Mouse (Mus musculus) heart, embryonic 11.5 days (tissue): ENCODE measurements at regions not wholly inside any gene's neighbourhood (a gene's known extent, or its start where the extent isn't known, plus 50 kb on each side); places are given as distances from the start of the nearest gene placed in this dataset.

Source experiments
- ATAC-seq: fragments of 200-750 bp; cut with Nextera tagmentation; replicated peaks from 2 replicates; pipeline ENCODE4 v1.8.0; 2017; ENCODE audit warnings: moderate library complexity; ENCODE audit not compliant: insufficient number of reproducible peaks, low FRiP score, low TSS enrichment
- H3K27ac ChIP-seq: fragments of 300-500 bp; sonication (generic); 2 replicates; pipeline ENCODE4 v1.5.1; 2014; ENCODE audit warnings: mild to moderate bottlenecking, low read depth, low read length
- H3K27me3 ChIP-seq: fragments of 300-500 bp; sonication (generic); 2 replicates; pipeline ENCODE4 v1.6.1; 2014; ENCODE audit warnings: mild to moderate bottlenecking, low read length, mixed read lengths; ENCODE audit not compliant: control insufficient read depth, insufficient read depth
- H3K36me3 ChIP-seq: fragments of 300-500 bp; sonication (generic); 2 replicates; pipeline ENCODE4 v1.6.1; 2014; ENCODE audit warnings: mild to moderate bottlenecking, low read length, moderate library complexity, mixed read lengths; ENCODE audit not compliant: control insufficient read depth, insufficient read depth
- H3K4me1 ChIP-seq: fragments of 300-500 bp; sonication (generic); 2 replicates; pipeline ENCODE4 v1.6.1; 2014; ENCODE audit warnings: low read length; ENCODE audit not compliant: control insufficient read depth, insufficient read depth
- H3K4me2 ChIP-seq: fragments of 300-500 bp; sonication (generic); 2 replicates; pipeline ENCODE4 v1.6.1; 2014; ENCODE audit warnings: mild to moderate bottlenecking, moderate library complexity
- H3K4me3 ChIP-seq: fragments of 300-500 bp; sonication (generic); 2 replicates; pipeline ENCODE4 v1.5.1; 2014; ENCODE audit warnings: low read depth, low read length
- H3K9ac ChIP-seq: fragments of 300-500 bp; sonication (generic); 2 replicates; pipeline ENCODE4 v1.6.1; 2014; ENCODE audit warnings: mild to moderate bottlenecking, low read depth, low read length, moderate library complexity
- H3K9me3 ChIP-seq: fragments of 300-500 bp; sonication (generic); replicated peaks from 2 replicates; pipeline ENCODE4 v1.6.1; 2016; ENCODE audit warnings: low read length; ENCODE audit not compliant: control insufficient read depth
- WGBS: fragments of 180-500 bp; shearing (Covaris S2); extraction: QIAGEN DNeasy Blood & Tissue Kit; methylation state at CpG from one replicate; pipeline ENCODE4 v1.1.7; 2014; ENCODE audit not compliant: insufficient replicate concordance; 5-methylcytosine and 5-hydroxymethylcytosine counted together

DNA sequence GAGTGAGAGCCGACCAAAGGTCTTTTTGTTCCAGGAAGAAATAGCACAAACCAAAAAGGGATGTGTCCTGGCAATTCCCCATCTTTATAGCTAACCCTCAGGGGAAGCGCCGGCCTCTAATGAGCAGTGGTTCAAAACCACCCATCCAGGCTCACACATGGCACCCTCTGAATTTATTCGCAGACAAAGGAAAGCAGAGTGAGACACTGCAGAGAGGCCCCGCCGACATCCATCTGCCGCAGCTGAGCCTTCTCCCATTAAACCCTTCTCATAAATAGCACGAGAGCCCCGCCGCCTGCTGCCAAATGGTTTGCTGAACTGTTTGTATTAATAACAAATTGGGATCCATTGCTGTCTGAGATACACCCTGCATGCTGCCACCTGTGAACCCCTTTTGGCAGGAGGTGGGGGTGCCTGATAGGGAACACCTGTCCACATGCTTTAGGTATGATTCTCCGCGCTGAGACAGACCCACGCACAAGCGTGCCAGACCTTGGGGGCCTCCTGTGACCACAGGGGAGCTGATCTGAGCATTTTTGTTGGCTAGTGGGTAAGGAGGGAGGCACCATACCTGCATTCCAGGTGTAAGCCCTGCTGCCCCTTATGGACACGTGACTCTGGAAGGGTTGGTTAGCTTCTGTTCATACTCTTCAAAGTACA lies 422.6 kb upstream of the Castor2 start:
- WGBS = 77% methylated on average over 15 of the region's 15 CpGs
- H3K9me3 ChIP-seq = no peaks in the 10 kb centered on the region
- H3K4me1 ChIP-seq = no peaks in the 10 kb centered on the region
- H3K9ac ChIP-seq = no peak overlapping the region
- no peaks in the 10 kb centered on the region for H3K36me3 ChIP-seq
- ATAC-seq = no peak
- no peak overlapping the region for H3K4me2 ChIP-seq
- H3K4me3 ChIP-seq = no peak overlapping the region
- no peaks in the 10 kb centered on the region for H3K27me3 ChIP-seq
- H3K27ac ChIP-seq = no peak overlapping the region

DNA sequence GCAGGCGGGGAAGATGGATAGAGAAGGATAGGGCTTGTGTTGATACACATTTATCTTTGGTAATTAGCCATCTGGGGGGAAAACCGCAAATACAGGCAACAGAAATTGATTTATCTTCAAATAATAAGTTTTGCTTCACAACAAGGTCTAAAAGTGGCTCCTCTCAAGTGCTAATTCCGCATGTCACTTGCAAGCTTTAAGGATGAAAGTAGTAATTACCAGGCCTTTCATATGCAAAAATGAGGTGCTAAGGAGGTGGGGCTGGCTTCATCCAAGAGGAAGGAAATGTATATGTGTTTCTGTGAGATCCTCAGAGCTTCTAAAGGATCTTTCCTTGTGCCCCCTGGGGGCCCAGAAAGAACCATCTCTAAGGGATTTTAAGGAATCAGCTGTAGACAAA lies 423.9 kb upstream of the Castor2 start:
- Histone ChIP-seq H3K4me3 (no peak overlapping the region), H3K4me2 (no peak overlapping the region), H3K27ac (no peak overlapping the region), H3K9me3 (no peaks in the 10 kb centered on the region), H3K9ac (no peak overlapping the region), H3K27me3 (no peaks in the 10 kb centered on the region), H3K36me3 (no peaks in the 10 kb centered on the region), H3K4me1 (0 out of 2 replicates have a peak, but pooled peaks cover 4% of the 10 kb centered on the region)
- ATAC-seq = no peak
- 60% methylated on average over 3 of the region's 3 CpGs for WGBS

GRCm38 (mm10) chr5:133666473-133666872 lies 433.0 kb upstream of the Castor2 start:
- Histone ChIP-seq H3K9me3 (no peaks in the 10 kb centered on the region), H3K4me2 (no peak overlapping the region), H3K27me3 (peaks cover 12% of the 10 kb centered on the region), H3K4me3 (no peak overlapping the region), H3K9ac (no peak overlapping the region), H3K4me1 (0 out of 2 replicates have a peak, but pooled peaks cover 2% of the 10 kb centered on the region), H3K27ac (no peak overlapping the region), H3K36me3 (no peaks in the 10 kb centered on the region)
- 30% methylated on average over 6 of the region's 6 CpGs for WGBS
- ATAC-seq = no peak

- H3K4me2 ChIP-seq = no peak overlapping the region
- H3K36me3 ChIP-seq = no peaks in the 10 kb centered on the region
- 81% methylated on average over 7 of the region's 7 CpGs for WGBS
- no peak overlapping the region for H3K4me3 ChIP-seq
- H3K27ac ChIP-seq = no peak overlapping the region
- H3K9ac ChIP-seq = no peak overlapping the region
- H3K9me3 ChIP-seq = no peaks in the 10 kb centered on the region
- H3K4me1 ChIP-seq = no peaks in the 10 kb centered on the region
- H3K27me3 ChIP-seq = peaks cover 4% of the 10 kb centered on the region; the same call in 1 of the 2 replicates
- no peak for ATAC-seq
Observed at GRCm38 (mm10) chr5:133662474-133663256, 436.8 kb upstream of the Castor2 start.

- Histone ChIP-seq H3K27me3 (no peaks in the 10 kb centered on the region; the same call in 1 of the 2 replicates), H3K4me2 (no peak overlapping the region), H3K36me3 (no peaks in the 10 kb centered on the region), H3K4me1 (no peaks in the 10 kb centered on the region), H3K9ac (no peak overlapping the region), H3K27ac (no peak overlapping the region), H3K4me3 (no peak overlapping the region), H3K9me3 (no peaks in the 10 kb centered on the region)
- 81% methylated on average over 11 of the region's 11 CpGs for WGBS
- no peak for ATAC-seq
Observed at GRCm38 (mm10) chr5:133660351-133660750, 439.2 kb upstream of the Castor2 start.

- Histone ChIP-seq H3K4me2 (no peak overlapping the region), H3K9ac (no peak overlapping the region), H3K27ac (no peak overlapping the region), H3K36me3 (no peaks in the 10 kb centered on the region), H3K4me1 (no peaks in the 10 kb centered on the region), H3K9me3 (no peaks in the 10 kb centered on the region; the same call in 1 of the 2 replicates), H3K4me3 (no peak overlapping the region), H3K27me3 (no peaks in the 10 kb centered on the region)
- no peak for ATAC-seq
- 89% methylated on average over 8 of the region's 8 CpGs for WGBS
Observed at GRCm38 (mm10) chr5:133656837-133657236, 442.7 kb upstream of the Castor2 start.

GRCm38 (mm10) chr5:133653431-133653830 lies 446.1 kb upstream of the Castor2 start:
- no peak overlapping the region for H3K4me3 ChIP-seq
- no peak for ATAC-seq
- H3K27ac ChIP-seq = no peak overlapping the region
- H3K9me3 ChIP-seq = no peaks in the 10 kb centered on the region; the same call in 1 of the 2 replicates
- no peak overlapping the region for H3K9ac ChIP-seq
- H3K36me3 ChIP-seq = no peaks in the 10 kb centered on the region
- 46% methylated on average over 1 of the region's 1 CpGs for WGBS
- no peaks in the 10 kb centered on the region for H3K27me3 ChIP-seq
- no peak overlapping the region for H3K4me2 ChIP-seq
- H3K4me1 ChIP-seq = no peaks in the 10 kb centered on the region

DNA sequence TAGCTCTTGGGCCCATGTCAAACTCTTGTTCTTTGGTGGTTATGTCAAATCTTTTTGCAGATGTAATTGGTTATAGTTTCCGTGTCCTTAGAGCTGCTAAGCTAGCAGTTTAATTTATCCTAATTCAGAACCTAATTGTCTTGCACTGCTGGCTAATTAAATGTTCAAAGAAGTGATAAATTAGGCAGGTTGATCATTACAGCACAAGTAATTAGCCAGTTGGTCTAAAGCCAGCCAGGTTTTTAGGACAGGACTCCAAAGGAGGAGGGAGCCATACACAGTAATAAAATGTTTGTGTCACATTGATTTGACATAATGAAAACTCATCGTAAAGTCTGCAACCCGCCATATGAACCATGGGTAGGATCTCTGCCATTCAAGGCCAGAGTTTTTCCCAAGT lies 449.3 kb upstream of the Castor2 start:
- H3K4me2 ChIP-seq = no peak overlapping the region
- no peaks in the 10 kb centered on the region for H3K27me3 ChIP-seq
- no peak for ATAC-seq
- H3K9me3 ChIP-seq = no peaks in the 10 kb centered on the region; the same call in 1 of the 2 replicates
- no peak overlapping the region for H3K4me3 ChIP-seq
- H3K9ac ChIP-seq = no peak overlapping the region
- 84% methylated on average over 3 of the region's 3 CpGs for WGBS
- no peaks in the 10 kb centered on the region for H3K36me3 ChIP-seq
- H3K4me1 ChIP-seq = no peaks in the 10 kb centered on the region
- H3K27ac ChIP-seq = no peak overlapping the region
